Mouse (Mus musculus) testis, adult 2 months (tissue): ENCODE results near the gene 0610037L13Rik. TPM values are rescaled to one million over a fixed set of nuclear protein-coding genes. Genes with fewer than 3 reads are reported as not detected.
A peak's percentile ranks its signal among the peaks of the same experiment; 100 is the strongest.

Experiments used
- H3K27ac ChIP-seq: fragments of 200-500 bp; 2 replicates; pipeline ENCODE4 v1.5.1; 2012; ENCODE audit warnings: low read depth, low read length; ENCODE audit not compliant: control insufficient read depth, insufficient read depth
- H3K27me3 ChIP-seq: fragments of 200-500 bp; 2 replicates; pipeline ENCODE4 v1.6.1; 2012; ENCODE audit warnings: mild to moderate bottlenecking, low read length, moderate library complexity; ENCODE audit not compliant: control insufficient read depth, insufficient read depth
- H3K36me3 ChIP-seq: fragments of 200-500 bp; 2 replicates; pipeline ENCODE4 v1.6.1; 2012; ENCODE audit warnings: mild to moderate bottlenecking, low read length; ENCODE audit not compliant: control insufficient read depth, insufficient read depth
- H3K4me1 ChIP-seq: fragments of 200-500 bp; 2 replicates; pipeline ENCODE4 v1.6.1; 2012; ENCODE audit warnings: low read length; ENCODE audit not compliant: control insufficient read depth, insufficient read depth
- H3K4me3 ChIP-seq: fragments of 200-500 bp; 2 replicates; pipeline ENCODE4 v1.5.1; 2012; ENCODE audit warnings: low read depth, mild to moderate bottlenecking, low read length, moderate library complexity, mixed read lengths; ENCODE audit not compliant: control insufficient read depth
- CTCF ChIP-seq: fragments of 200-500 bp; IDR thresholded peaks from 2 replicates; pipeline ENCODE4 v1.5.1; 2012; ENCODE audit warnings: low read depth, mild to moderate bottlenecking, inconsistent platforms, low read length, moderate library complexity; ENCODE audit not compliant: control insufficient read depth, insufficient read depth, insufficient replicate concordance
- POLR2A ChIP-seq: fragments of 200-500 bp; IDR thresholded peaks from 2 replicates; pipeline ENCODE4 v1.6.1; 2012; ENCODE audit warnings: low read depth, mild to moderate bottlenecking, inconsistent platforms, low read length, moderate library complexity; ENCODE audit not compliant: control insufficient read depth
- polyA plus RNA-seq: library from polyadenylated mRNA; depleted of rRNA; stranded (reverse); fragments of >200 nt; gene quantifications from 2 replicates; pipeline ENCODE4 v1.2.3, GENCODE M21; 2012

Gene 0610037L13Rik
- polyA plus RNA-seq, 1 experiment, result 77.6 TPM

DNA sequence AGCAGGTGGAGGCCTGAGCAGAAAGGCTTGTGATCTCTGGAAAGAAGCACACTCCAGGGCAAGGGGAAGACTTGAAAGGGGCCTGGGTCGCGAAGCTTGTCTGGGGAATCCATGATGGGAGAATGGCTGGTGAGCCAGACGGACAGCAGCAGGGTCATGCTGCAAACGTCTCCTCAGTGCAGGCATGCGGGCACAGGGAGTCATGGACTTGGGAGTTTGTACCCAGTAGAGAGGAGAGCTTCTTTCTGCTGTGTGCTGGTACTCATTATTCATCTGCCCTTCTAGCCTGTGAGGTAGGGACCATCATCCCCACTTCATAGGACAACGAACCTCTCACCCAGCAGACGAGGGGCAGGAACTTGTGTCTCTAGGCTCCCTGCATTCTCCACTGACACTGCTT lies 35.8 kb upstream of the 0610037L13Rik start:
- H3K27ac ChIP-seq, result no peak overlapping the region
- no peaks in the 10 kb centered on the region for H3K27me3 ChIP-seq
- TF ChIP-seq CTCF, result no peak
- TF ChIP-seq POLR2A, result no peak
- H3K4me3 ChIP-seq, result no peak overlapping the region
- no peaks in the 10 kb centered on the region for H3K36me3 ChIP-seq
- H3K4me1 ChIP-seq, result no peaks in the 10 kb centered on the region

DNA sequence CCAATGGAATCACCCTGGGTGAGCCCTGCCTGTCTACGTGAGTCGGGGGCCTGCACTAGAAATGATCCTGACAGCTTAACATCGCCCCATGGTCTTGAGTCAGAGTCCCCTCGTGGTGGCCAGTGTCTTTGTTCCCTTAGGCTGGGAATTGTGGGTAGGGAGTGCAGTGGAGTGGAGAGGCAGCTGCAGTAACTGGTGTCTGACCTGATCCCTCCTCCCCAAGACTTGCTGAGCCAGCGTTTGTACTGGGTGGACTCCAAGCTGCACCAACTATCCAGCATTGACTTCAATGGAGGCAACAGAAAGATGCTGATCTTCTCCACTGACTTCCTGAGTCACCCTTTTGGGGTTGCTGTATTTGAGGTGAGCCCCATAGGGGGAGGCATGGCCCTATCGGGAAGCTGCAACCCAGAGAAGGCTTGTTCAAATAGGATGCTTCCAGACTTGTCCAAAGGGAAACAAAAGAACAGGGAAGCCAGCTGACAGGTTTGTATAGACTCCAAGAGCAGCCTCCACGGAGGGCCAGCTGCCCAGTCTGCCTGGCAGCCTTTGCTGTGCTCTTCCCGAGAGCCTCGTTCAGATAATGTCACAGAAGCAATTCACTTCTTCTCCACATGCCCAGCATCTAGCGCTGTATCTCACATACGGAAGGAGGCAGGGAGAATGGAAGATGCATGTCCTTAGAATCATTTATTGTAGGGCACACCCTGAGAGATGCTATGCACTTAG lies 32.5 kb upstream of the 0610037L13Rik start:
- no peaks in the 10 kb centered on the region for H3K36me3 ChIP-seq

DNA sequence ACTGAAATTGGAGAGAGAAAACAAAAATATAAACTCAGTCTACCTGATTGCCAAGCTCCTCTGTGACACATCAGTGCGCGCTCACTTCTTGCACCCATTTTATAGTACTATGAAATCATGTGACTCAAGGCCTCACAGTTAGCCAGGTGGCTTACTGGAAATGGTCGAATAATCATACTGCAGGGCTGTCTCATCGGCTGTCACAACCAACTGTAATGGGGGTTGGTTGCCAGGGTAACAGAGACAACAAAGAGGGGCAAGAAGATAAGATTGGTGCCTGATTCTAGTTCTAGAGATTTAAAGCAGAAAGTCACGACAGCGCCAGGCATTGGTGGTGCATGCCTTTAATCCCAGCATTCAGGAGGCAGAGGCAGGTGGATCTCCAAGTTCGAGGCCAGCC lies 30.6 kb upstream of the 0610037L13Rik start:
- Histone ChIP-seq H3K4me3 (no peak overlapping the region), H3K27ac (no peak overlapping the region), H3K36me3 (no peaks in the 10 kb centered on the region), H3K4me1 (no peaks in the 10 kb centered on the region), H3K27me3 (no peaks in the 10 kb centered on the region)
- TF ChIP-seq CTCF (no peak), POLR2A (no peak)

More for the DNA sequence above, 32.5 kb upstream of the 0610037L13Rik start:
- no peaks in the 10 kb centered on the region for H3K4me1 ChIP-seq
- no peaks in the 10 kb centered on the region for H3K27me3 ChIP-seq
- TF ChIP-seq POLR2A, result no peak
- no peak for TF ChIP-seq CTCF
- no peak overlapping the region for H3K4me3 ChIP-seq
- no peak overlapping the region for H3K27ac ChIP-seq

- H3K4me1 ChIP-seq, result 0 out of 2 replicates have a peak, but pooled peaks cover 2% of the 10 kb centered on the region
- H3K27me3 ChIP-seq, result no peaks in the 10 kb centered on the region
- no peaks in the 10 kb centered on the region for H3K36me3 ChIP-seq
- TF ChIP-seq CTCF (no peak), POLR2A (no peak)
- H3K4me3 ChIP-seq, result no peak overlapping the region
- no peak overlapping the region for H3K27ac ChIP-seq
Observed at GRCm38 (mm10) chr4:107864866-107865265, 24.7 kb upstream of the 0610037L13Rik start.

GRCm38 (mm10) chr4:107879254-107880050 lies 10.2 kb upstream of the 0610037L13Rik start, which contains the start of gene Magoh:
Magoh (plus strand) TSS chr4:107879755.
- TF ChIP-seq POLR2A (peak; percentile 98), CTCF (no peak)
- Histone ChIP-seq H3K27me3 (no peaks in the 10 kb centered on the region), H3K36me3 (no peaks in the 10 kb centered on the region; the same call in 1 of the 2 replicates), H3K27ac (peak within 1 kb of the TSS; percentile 87), H3K4me3 (peak within 1 kb of the TSS; percentile 99), H3K4me1 (peaks cover 4% of the 10 kb centered on the region; the same call in 1 of the 2 replicates)

GRCm38 (mm10) chr4:107881631-107882030 lies 8.0 kb upstream of the 0610037L13Rik start:
- no peaks in the 10 kb centered on the region for H3K27me3 ChIP-seq
- H3K36me3 ChIP-seq, result no peaks in the 10 kb centered on the region; the same call in 1 of the 2 replicates
- peaks cover 4% of the 10 kb centered on the region; the same call in 1 of the 2 replicates for H3K4me1 ChIP-seq
- H3K4me3 ChIP-seq, result no peak overlapping the region
- H3K27ac ChIP-seq, result no peak overlapping the region
- TF ChIP-seq POLR2A, result no peak
- TF ChIP-seq CTCF, result no peak

- Histone ChIP-seq H3K27ac (no peak overlapping the region), H3K4me3 (no peak overlapping the region), H3K27me3 (no peaks in the 10 kb centered on the region), H3K36me3 (no peaks in the 10 kb centered on the region; the same call in 1 of the 2 replicates), H3K4me1 (peaks cover 5% of the 10 kb centered on the region)
- TF ChIP-seq POLR2A (no peak), CTCF (no peak)
Observed at GRCm38 (mm10) chr4:107886371-107886770, 3.2 kb upstream of the 0610037L13Rik start.
